Mouse (Mus musculus) cerebellum, adult 8-10 months (tissue): ENCODE measurements around the gene Kcnip3.

Source experiments
- DNase-seq: peaks from one replicate; pipeline ENCODE4 v3.0.0; 2022

Gene Kcnip3

DNA sequence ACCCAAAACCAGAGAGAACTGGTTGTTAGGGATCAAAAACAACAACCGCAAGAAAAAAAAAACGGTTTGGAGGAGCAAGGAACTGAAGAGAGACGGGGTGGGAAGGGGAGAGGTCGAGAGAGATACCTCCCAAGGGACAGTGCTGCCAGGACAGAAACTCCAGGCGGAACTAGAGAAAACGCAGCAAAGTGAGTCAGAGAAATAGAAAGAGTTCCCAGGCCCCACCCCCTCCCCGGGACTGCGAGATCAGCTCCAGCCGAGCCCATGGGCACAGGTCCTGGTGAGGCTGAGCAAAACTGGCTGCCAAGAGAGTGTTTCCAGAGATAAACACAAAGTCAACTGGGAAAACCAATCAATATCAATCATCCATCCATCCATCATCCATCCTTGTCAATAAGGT lies 60.5 kb downstream of the Kcnip3 start:
- no peak for DNase-seq

- DNase-seq = no peak
Observed at GRCm38 (mm10) chr2:127459341-127459740, 62.6 kb downstream of the Kcnip3 start.

- DNase-seq = peak; percentile 74
Observed at GRCm38 (mm10) chr2:127453764-127454163, 68.1 kb downstream of the Kcnip3 start.

- no peak for DNase-seq
Observed at GRCm38 (mm10) chr2:127453141-127453540, 68.8 kb downstream of the Kcnip3 start.

DNA sequence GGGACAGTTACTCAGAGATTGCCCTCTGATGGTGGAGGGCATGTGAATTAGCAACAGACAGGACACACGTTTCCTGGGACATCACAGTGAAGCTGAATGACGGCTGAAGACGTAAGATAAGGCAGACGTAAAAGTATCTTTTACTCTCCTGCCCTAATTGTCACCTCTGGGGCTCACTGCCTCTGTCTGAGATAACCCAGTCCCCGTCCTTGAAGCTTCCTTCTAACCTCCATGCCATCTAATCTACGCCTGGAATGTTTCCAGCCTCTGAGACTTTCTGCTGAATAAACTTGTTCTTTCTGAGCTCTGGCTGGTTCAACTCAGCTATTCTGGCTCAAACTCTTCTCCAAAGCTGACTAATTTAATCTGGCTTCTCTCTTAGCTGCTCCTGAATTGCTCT lies 70.1 kb downstream of the Kcnip3 start:
- DNase-seq = no peak

DNA sequence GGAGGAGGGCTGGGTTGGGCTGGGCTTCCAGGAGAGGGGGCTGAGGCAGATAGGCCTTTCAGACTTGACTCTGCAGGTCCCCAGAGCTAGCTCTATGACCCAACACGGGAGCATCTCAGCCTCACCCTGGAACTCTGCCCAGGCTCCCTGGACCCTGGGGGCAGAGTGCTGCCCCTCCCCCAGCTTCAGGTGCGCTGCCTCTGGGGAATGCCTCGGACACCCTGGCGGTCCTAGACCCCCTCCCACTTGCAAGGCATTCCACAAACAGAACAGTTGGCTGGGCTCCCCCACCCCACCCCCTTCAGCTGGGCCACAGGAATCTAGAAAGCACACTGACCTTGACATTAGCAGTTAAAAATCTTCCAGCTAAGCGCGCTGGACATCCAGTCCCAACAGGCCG lies 72.2 kb downstream of the Kcnip3 start:
- DNase-seq = no peak

DNA sequence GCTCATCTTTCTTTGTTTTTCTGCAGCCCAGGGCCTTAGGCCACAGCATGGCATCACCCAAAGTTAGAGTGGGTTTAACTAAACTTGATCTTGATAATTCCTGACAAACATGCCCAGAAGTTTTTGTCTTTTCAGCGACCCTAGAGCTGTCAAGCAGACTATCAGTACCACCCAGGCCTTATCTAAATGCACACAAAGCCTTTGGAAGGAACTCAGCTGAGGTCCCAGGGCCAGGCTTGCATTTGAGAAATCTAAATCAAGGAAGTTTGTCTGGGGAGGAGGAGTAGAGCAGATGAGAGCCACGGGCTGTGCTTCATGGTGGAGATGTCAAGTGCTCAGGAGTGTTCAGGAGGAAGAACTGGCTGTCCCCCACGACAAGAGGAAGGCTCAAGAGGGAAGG lies 75.0 kb downstream of the Kcnip3 start:
- DNase-seq = no peak

DNA sequence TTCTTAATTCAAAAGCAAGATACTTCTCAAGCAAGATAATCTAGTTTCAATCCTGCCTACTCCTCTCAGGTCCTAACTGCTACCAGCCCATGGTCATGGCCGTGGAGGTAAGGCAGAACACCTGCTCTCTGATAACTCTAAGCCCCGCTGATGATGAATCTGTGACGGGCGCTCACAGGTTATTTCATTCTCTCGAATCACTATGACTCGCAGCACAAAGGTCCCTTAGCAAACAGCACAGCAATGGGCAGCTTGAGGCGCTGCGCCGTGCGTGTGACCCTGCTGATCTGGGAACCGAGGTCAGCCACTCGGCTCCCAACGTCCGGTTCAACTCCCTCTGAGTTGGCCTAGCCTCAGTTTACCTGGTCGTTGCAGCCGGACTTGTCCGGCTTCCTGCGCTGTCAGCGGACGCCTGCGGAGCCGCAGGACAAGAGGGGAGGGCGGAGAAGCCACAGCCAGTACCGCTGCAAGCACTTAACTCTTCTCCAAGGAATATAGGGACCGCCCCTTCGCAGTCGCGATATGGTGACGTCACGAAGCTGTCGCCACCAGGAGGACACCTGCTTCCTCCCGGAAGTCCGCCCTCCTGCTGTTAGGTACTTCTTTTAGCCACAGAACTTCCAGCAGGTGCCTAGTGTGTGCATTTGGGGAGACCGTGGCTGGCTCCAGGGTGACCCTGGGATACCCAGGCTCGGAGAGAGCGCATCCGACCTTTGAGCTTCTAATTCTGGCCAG lies 77.7 kb downstream of the Kcnip3 start, which contains the start of gene Fahd2a:
TSS of gene Fahd2a (minus strand) at position 511 of the 735 bp plus-strand sequence.
- peak; percentile 88 for DNase-seq

- no peak for DNase-seq
Observed at GRCm38 (mm10) chr2:127437697-127438096, 84.2 kb downstream of the Kcnip3 start.

GRCm38 (mm10) chr2:127435554-127435953 lies 86.3 kb downstream of the Kcnip3 start:
- DNase-seq = no peak

GRCm38 (mm10) chr2:127435135-127435534 lies 86.8 kb downstream of the Kcnip3 start:
- no peak for DNase-seq

DNA sequence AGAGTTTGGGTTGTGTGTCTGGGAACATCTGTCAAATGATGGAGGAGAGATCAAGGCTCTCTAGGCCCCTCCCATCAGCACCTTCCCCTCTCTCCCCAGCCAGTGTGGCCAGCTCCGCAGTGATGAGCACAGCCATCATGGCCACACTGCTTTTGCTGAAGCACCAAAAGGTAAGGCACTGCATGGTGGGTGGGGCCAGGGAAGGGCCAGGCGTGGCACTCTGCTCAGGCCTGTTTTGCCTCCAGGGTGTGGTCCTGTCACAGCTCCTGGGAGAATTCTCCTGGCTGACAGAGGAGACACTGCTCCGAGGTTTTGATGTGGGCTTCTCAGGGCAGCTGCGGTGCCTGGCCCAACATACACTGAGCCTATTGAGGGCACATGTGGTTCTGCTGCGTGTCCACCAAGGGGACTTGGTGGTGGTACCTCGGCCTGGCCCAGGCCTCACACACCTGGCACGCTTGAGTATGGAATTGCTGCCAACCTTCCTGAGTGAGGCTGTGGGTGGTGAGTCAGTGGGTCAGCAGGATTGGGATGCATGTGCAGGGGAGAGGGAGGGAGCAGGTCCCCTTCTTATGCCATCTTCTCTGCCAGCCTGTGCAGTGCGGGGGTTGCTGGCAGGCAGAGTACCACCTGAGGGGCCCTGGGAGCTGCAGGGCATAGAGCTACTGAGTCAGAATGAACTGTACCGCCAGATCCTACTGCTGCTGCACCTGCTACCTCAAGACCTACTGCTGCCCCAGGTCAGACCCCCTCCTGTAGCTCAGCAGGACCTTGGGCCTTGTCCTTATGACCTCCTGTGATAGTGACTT lies 88.2 kb downstream of the Kcnip3 start:
- DNase-seq = no peak

- DNase-seq = peak; percentile 29
Observed at GRCm38 (mm10) chr2:127430238-127430637, 91.7 kb downstream of the Kcnip3 start.

DNA sequence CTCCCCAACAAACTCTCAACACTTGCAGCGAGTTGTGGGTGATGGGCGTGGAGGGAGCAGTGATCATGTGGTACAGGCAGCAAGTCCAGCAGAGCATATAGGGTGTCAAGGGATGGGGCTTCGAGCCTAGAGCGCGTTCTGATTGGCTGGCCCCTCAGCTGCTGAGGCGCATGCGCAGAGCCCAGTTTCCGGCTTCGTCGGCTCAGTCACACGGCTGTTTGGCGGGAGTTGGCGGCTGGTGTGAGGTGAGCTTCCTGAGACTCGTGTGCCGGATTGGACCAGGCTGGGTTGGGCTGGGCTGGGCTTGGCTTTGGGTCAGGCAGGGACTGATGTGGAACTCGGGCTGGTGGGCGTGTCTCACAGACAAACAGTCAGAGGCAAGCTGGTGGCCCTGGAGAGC lies 96.9 kb downstream of the Kcnip3 start, which contains the start of gene Gpat2:
TSS of gene Gpat2 (plus strand) at position 223 of the 400 bp plus-strand sequence.
- DNase-seq = no peak

GRCm38 (mm10) chr2:127418266-127418970 lies 103.5 kb downstream of the Kcnip3 start:
- no peak for DNase-seq

DNA sequence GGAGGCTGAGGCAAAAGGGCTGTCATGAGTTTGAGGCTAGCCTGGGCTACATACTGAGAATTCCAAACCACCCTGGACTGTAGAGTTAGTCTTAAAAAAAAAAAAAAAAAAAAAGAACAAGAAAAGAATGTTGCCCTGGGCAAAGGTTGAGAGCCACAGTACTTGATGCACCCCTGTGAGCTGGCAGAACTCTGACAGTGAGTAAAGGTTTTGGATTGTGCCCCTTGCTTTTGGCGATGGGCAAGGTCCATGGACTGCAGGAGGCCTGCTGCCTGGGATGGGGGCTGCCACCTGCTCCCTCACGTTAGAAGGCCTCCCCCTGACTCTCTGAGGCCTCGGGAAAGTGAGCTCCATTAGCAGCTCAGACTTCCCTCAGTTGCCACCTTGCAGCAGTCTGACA lies 105.2 kb downstream of the Kcnip3 start:
- no peak for DNase-seq

- no peak for DNase-seq
Observed at GRCm38 (mm10) chr2:127415806-127416205, 106.1 kb downstream of the Kcnip3 start.

DNA sequence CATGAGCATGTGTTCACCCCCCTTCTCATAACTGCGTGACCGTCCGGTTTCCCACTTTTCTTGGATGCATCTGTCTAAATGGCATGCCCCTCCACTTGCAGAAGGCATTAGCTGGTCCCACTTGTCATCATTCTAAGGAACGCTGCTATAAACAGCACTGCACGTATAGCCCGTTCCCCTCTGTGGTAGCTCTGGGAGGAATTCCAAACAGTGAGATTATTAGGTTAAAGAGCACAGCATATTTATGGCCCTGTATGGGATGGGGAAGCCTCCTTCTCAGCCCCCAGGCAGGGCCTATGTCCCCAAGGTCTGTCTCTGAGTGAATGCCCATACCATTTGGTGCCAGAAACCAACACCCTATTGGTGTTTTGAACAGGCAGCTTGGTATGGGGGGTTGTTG lies 110.8 kb downstream of the Kcnip3 start:
- DNase-seq = no peak
